Mouse (Mus musculus) neutrophil, adult 5-6 weeks (primary cell): ENCODE measurements at regions not wholly inside any gene's neighbourhood (a gene's known extent, or its start where the extent isn't known, plus 50 kb on each side); places are given as distances from the start of the nearest gene placed in this dataset.
A peak's percentile ranks its signal among the peaks of the same experiment; 100 is the strongest.

Source experiments
- ATAC-seq: fragments of 151-379, 151-347 bp; 2 replicates; pipeline ENCODE4 v1.8.0; 2017; ENCODE audit warnings: mild to moderate bottlenecking, moderate TSS enrichment; ENCODE audit not compliant: insufficient number of reproducible peaks, poor library complexity, low FRiP score, severe bottlenecking; ENCODE audit errors: extremely low read depth

DNA sequence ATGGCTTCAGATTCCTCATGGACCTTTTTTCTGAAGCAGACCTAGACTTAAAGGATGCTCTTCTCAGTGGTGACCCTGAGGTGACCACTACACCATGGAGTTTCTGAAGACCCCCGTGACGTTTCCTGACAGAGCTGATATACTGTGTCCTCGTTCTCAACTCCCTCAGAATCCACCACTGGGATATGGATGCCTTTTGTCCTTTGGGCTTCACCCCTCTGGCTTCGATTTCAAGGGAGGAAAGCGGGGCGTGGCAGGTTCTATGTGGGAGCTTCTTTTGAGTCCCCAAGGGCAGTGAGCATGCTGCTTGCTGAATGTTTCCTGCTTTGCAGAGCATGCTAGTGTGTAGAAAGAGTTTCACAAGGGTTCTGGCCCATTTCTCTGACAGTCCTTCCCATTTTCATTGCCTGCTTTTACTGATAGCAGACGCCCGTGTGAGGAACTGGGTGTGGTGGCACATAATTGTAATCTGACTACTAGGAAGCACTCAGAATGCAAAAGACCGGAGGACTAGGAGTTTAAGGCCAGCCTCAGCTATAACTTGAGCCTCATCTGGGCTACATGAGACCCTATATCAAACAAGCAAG lies 204.0 kb upstream of the Id2 start:
- ATAC-seq: no peak

DNA sequence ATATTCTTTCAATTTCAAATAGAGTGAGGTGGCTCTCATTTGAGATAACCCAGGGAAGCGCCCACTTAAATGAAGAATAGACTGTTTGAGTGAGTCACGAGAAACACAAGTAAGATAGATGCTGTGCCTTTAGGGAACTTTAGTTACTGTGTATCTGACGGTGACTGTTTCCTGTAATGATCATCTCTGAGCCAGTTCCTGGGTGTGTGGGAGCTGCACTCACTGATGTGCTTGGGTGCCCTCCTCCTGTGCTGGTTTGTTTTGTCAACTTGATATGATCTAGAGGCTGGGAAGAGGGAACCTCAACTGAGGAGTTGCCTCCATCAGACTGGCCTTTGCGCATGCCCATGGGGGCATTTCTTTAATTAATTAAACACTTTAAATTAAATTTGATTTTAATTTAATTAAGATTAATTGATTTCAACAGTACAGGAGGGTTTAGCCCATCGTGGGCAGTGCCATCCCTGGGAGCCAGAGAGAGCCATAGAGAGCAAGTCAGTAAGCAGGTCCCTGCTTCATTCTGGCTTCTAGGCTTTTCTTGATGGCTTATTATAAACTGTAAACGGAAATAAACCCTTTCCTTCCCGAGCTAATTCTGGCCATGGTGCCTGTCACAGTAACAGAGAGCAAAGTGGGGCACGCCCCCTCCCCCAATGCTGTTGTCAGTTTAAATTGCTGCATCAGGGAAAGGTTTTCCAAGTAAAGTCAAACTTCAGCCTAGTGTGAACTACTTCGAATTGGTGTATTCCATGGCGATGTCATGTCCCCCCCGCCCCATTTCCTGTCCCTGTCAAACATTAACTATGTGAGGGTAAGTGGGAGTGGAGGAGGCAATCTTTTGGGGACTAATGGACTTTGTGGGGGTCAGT lies 202.9 kb upstream of the Id2 start:
- ATAC-seq: peak; percentile 24; the same call in 1 of the 2 replicates

DNA sequence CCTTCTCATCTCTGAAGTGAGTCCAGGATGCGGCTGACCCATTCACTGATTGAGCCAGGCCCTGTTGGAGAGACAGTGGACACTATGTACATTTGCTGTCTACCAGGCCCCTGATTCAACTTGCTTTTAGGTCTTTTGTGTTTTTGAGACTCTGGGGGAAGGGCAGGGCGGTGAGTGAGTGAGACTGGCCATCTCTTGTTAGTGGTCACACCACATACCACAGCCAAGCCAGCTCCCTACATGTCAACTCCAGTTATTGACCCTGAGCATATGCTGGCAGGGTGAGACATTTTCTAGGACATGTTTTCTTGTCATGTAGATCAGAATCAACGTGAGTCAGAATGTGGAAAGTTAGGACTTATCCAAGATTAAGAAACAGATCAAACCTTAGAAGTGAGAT lies 201.8 kb upstream of the Id2 start:
- no peak for ATAC-seq

DNA sequence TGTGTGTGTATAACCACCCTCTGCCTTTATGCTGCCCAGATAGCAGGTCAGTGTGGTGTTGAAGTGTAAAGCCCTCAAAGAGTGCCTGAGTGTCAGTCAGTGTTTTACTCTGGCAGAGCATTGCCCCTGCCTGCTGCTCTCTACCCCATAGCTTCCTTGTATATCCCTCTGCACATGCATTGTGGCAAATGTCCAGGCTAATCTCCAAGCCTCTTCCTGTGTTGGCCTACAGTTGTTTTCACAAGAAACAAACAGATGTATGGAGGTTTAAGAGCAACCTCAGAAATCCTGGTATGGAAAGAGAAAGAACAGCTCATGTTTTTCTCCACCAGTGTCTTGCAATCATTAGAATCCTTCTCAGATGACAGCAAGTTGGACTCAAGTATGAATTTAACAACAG lies 201.0 kb upstream of the Id2 start:
- no peak for ATAC-seq

DNA sequence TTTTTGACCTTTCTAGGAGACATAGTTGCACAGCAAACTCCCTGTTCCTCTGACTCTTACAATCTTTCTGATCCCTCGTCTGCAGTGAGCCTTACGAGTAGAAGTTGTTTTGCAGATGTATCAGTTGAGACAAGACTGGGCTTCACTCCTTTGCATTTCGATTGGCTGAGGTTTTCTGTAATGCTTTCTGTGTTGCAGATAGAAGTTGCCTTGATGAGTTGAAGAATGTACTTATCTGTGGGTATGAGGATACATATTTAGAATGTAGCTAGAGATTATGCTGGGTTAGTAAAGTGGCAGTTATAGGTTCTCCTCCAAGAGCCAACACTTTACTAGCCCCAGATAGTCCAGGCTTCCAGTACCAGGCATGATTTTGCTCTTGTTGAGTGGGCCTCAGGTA lies 199.7 kb upstream of the Id2 start:
- no peak for ATAC-seq

DNA sequence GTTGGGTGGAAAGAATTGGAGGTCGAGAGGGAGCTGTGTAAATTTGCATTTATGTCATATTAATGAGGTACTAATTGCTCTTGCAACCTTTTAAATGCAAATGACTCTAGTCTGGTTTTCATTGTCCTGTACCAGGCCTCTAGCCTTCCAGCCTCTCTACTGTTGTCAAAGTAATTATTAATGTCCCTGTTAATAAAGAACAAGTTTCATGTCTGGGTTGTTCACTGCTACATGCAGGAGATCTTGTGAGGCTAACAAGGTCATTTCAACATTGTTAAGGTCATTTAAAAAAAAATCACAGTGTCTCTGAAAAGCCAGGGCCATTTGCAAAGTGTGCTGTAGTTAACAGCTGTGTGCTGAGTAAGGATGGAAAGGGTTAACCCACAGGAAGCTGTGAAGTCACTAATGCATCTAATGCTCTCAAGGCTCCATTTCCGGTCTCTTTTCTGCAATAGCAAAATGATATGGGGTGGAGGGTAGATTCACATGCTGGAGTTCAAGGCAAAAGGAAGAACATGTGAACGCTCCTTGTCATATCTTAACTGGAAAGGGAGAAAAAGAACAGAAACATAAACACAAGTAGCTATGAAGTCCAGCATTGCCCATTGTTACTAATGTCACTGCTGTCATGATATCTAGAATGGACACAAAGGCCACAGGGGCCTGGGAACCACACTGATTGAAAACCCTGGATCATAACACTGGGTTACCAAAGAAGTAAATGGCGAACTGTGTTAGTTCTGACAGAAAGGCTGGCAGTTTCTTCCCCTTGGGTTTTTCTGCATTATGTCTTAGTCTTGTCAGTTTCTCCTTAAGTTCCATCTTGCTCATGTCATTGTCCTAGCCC lies 197.5 kb upstream of the Id2 start:
- no peak for ATAC-seq

DNA sequence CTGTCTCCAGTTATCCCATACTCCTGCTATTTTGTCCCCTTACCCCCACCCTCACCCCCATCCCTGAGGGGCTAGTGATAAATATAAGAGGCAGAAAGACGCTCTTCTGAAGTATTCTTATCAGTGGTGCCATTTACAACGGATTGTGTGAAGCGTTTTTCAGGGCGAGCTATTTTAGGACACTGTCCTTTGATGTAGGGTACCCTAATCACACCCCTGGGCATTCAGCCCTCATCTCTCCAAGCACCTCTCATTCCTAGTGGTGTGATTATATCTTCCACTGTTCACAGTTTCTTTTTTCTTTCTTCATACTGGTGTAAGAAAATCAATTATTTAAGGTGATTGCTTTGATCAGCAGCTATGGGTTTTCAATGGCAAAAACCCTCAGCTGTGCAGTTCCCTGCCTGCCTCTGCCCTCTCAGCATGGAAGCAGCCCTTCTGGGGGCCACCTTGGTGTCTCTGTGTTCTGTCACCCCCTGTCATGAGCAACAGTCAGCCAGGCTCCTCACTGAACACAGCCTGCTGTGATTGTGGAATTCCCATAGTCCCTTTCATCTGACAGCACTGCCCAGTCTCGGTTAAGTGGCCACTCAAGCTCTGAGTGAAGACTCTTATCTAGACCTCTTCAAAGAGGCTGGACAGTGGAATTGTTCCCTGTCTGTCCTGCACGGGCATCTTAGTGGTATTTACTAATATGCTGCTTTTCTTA lies 196.7 kb upstream of the Id2 start:
- no peak for ATAC-seq

DNA sequence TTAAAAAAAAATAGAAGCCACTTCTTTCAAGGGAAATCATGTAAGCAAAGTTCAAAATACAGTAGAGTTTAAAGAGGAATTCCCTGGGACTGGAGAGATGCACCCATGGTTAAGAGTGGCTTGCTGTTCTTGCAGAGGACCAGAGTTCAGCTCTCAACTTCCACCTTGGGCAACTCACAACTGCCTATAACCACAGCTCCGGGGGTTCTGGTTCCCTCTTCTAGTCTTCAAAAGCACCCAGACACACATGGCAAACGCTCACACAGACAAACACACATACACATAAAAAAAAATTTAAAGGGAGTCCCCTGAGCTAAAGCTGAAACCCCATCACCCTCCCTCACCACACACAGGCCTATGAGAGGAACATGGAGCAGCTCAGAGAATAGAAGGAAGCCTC lies 192.4 kb upstream of the Id2 start:
- no peak for ATAC-seq

DNA sequence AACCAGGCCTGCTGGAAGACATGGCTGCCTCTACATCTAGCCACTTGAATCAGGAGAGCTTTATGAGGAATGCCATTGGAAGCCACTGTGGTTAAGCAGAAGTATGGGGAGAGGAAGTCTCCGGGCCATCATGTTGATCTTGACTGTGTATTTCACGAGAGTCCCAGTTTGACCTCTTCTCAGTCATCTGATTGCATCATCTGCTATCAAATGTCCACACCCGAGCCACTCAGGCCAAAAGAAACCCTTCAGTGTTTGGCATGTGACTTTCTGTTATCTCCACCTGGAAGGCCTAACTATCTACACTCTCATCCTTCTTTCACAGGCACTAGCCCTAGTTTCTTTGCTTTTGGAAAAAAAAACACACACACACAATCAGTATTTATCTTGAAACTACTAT lies 186.9 kb upstream of the Id2 start:
- ATAC-seq: 0 out of 2 replicates have a peak, but pooled peaks have one; percentile 16

DNA sequence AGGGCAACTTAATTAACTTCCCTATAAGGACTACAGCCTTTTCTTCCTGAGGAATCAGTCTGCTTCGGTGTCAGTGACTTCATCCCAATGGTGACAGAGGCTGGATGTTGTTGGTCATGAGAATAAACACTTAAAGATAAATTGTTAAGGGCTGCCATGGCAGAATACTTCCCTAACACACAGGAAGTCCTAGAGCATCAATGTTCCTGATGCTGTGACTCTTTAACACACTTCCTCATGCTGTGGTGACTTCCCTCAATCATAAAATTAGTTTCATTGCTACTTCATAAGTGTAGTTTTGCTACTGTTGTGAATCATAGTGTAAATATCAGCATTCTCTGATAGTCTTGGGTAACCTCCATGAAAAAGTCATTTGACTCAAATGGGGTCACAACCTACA lies 184.5 kb upstream of the Id2 start:
- ATAC-seq: peak; percentile 58

DNA sequence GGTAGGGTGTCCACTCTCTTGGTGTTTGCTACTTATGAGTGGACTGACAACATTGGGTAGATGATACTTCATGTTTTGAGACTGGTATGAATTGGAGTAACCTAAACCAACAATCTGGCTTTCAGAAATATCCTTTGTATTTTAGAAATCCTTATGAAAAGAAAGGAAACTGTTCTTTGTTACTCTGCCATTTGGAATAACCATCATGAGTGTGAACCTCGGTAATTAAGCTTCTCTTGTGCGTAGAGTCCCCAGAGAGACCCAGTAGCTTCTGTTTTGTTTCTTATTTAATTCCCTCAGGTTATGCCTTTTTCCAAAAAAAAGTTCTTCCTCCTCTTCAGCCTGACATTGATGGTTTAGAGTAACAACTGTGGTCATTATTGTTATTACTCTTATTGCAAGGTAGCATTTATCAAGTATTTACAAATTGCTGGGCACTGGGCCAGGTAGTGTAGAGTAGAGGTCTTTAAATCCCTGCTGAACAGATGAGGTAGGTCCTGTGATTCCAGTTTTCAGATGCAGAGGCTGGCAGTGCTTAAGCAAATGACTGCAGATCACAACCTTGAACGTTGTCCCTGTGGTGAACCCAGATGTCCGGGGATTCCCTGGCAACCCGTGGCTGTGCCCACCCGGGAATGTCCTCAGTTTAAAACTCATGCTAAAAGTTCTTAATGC lies 176.8 kb upstream of the Id2 start:
- ATAC-seq: no peak

DNA sequence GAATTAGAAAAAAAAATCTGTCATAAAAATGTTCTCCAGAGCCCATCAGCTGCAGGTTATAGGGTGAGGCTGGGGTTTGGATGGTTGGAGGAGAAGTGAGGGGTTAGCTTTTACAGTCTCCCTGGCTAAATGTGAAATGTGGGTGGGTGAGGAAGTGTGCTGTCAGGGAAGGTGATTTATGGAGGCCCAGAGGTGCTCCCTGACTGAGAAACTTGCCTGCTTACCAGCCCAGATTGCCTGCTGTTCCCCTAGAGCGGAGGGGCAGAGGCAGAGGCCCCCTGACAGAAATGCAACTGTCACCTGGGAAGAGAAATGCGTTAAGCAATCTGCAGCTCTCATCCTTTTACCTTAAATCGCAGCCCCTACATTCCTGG lies 175.8 kb upstream of the Id2 start:
- ATAC-seq: no peak

DNA sequence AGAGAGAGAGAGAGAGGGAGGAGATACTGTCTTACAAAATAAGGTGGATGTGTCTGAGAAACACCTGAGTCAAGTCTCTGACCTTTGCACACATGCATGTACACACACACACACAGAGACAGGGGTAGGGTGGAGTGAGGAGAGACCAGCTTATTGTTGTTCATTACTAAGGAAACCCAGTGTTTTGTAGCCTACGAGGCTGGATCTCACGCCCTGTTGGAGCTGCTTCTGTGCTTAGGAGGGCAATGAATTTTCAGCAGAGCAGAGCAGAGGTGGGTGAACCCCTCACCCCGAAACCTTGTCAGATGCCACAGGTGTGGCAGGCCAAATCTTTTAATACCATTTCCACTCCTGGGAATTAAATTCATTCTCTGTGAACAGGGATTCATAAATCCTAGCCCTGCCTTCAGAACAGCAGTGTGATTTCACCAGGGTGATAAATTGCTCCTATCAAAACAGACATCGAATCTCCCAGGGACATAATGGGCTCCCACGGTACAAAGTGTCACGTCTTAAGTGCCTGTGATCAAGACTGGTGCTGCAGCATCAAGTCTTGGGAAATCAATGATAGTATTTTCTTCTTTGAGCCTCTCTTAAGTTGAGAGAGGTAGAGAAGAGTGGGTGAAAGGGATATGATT lies 175.3 kb upstream of the Id2 start:
- no peak for ATAC-seq

DNA sequence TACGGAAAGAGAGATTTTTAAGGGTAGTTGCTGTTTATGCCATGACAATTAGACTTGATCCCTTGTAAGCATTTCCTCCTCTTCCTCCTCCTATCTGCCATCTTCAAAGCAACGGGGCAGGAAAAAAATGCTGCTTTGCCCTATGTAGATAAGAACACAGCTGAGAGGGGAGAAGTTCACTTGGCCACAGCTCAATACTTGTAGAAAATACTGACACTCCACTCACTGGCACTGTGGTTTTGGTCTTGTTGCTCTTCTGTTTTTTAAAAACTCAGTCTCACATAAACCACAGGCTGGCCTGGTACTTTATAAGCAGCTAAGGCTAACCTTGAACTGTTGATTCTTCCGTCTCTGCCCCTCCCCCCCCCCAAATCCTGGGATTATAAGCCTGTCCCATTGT lies 172.9 kb upstream of the Id2 start:
- no peak for ATAC-seq

DNA sequence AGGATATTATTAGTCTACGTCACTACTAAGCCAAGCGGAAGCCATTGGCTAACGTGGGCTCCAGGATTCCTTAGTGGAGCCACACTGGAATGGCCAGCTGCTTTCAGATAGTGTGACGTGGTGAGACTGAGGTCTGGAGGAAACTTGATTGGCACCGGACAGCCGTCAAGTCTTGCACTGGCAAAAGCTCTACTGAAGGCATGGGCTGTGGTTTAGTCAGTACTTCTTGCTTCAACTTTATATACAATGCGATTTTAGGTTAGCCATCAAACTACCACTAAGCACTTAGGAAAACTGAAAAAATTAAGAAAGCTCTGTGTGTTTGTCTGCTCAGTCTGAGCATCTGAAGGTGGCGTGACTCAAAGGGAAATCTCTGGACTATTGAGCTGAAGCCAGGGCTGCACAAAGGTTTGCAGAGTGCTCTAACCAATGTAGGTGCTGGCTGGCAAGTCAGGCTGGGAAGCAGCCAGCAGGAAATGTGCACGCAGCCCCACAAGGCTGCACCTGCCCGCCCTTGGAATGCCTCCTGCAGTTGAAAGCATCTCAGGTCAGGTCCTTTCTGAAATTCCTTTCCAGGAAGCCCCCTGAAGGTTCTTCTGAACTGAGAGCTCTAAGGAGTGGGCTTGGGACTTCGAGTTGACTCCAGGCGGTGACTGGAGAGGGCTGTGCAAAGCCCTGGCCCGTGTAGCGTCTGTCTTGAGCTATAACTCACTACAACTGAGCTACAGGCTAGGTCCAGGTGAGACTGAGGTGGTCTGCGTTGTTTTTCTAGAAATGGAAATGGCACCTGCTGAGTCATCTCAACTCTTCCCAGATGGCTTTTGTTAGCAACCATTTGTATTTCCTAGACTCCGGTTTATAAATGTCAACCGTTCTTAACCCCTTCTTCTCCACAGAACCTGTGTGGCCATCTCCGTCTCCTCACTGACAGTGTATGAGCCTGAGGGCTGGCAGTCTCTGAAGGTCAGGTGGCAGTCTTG lies 172.2 kb upstream of the Id2 start:
- no peak for ATAC-seq

DNA sequence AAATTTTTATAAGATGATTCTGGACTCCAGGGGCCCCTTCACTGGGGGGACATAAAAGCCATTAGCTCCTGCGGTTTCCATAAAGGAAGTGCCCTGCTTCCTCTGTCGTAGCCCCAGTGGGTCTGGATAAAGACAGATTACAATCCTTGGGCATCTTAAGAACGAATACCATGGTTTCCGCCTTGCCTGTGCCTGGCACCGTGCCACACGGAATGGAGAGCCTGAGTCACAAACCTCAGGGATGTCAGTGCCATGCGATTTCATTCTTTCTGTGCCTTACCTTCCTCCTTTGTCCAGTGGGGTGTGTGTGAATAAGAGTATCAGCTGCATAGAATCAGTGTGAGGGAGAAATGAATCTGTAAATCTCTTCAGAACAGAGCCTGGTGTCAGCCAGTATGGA lies 171.4 kb upstream of the Id2 start:
- no peak for ATAC-seq

DNA sequence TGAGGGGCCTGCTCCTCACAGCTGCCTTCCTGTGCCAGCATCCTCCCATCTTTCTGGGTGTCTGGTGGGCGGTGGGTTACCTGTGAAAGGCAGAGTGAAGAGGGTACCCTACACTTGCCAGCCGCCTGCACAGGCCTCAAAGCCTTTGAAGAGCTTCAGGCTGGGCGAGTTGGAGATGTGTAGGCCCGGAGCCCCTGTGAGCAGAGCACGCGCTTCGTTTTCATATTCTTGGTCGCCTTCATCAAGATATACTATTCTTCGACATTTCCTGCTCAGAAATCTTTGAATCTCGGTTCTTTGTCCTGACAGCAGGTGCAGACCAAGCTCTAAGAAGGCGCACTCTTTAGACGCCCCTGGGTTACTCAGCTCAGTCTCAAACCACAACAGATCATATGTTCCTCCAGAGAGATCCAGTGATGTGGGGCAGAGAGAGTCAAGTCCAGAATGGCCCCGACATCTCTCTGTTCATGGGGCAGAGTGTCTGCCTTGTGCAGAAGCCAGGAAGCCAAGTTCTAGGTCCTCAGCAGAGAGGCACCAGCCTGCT lies 170.7 kb upstream of the Id2 start:
- ATAC-seq: no peak
